Mouse (Mus musculus) myocyte (in vitro differentiated cells): ENCODE results near the gene B4galt1. TPM values are rescaled to one million over a fixed set of nuclear protein-coding genes. Genes with fewer than 3 reads are reported as not detected.

ENCODE experiments used
- H3K27me3 ChIP-seq: one replicate; pipeline ENCODE4 v1.6.1; 2011; ENCODE audit not compliant: control insufficient read depth, insufficient read depth, insufficient read length
- H3K36me3 ChIP-seq: one replicate; pipeline ENCODE4 v1.6.1; 2011; ENCODE audit not compliant: control insufficient read depth, insufficient read depth
- H3K4me2 ChIP-seq: one replicate; pipeline ENCODE4 v1.6.1; 2011; ENCODE audit warnings: low read depth, control low read depth
- H3K4me3 ChIP-seq: one replicate; pipeline ENCODE4 v1.5.1; 2011; ENCODE audit warnings: mild to moderate bottlenecking, control low read depth, moderate library complexity
- H3K79me2 ChIP-seq: one replicate; pipeline ENCODE4 v1.6.1; 2011; ENCODE audit not compliant: control insufficient read depth, insufficient read depth
- H3ac ChIP-seq: one replicate; pipeline ENCODE4 v1.6.1; 2011; ENCODE audit not compliant: control insufficient read depth, insufficient read length
- CEBPB ChIP-seq: IDR thresholded peaks from 2 replicates; pipeline ENCODE4 v1.6.1; 2011; ENCODE audit warnings: mild to moderate bottlenecking, moderate library complexity; ENCODE audit not compliant: poor library complexity, insufficient read depth, severe bottlenecking
- E2F4 ChIP-seq: IDR thresholded peaks from one replicate; pipeline ENCODE4 v1.6.1; 2011; ENCODE audit warnings: mild to moderate bottlenecking, control low read depth, moderate library complexity; ENCODE audit not compliant: insufficient read depth
- MAX ChIP-seq: IDR thresholded peaks from one replicate; pipeline ENCODE4 v1.6.1; 2011; ENCODE audit warnings: low read depth, mild to moderate bottlenecking, control low read depth
- MYOD1 ChIP-seq, 3 experiments: IDR thresholded peaks; one replicate each; pipeline ENCODE4 v1.6.1; 2011; ENCODE audit warnings: control low read depth in 2 of 3, low read depth in 2 of 3, mild to moderate bottlenecking in 2 of 3, moderate library complexity in 1 of 3; ENCODE audit not compliant: insufficient read length in 2 of 3, control insufficient read depth in 1 of 3
- MYOG ChIP-seq, 3 experiments: IDR thresholded peaks; one replicate each; pipeline ENCODE4 v1.6.1; 2011; ENCODE audit warnings: control low read depth in 2 of 3, low read depth in 2 of 3, mild to moderate bottlenecking in 2 of 3; ENCODE audit not compliant: insufficient read length in 2 of 3, control insufficient read depth in 1 of 3, insufficient read depth in 1 of 3
- POLR2A ChIP-seq: IDR thresholded peaks from one replicate; pipeline ENCODE4 v1.6.1; 2011; ENCODE audit warnings: low read depth, mild to moderate bottlenecking, control low read depth, moderate library complexity; ENCODE audit not compliant: insufficient read length
- POLR2AphosphoS2 ChIP-seq: IDR thresholded peaks from one replicate; pipeline ENCODE4 v1.6.1; 2011; ENCODE audit warnings: low read depth, control low read depth; ENCODE audit not compliant: insufficient read length
- REST ChIP-seq: IDR thresholded peaks from one replicate; pipeline ENCODE4 v1.6.1; 2011; ENCODE audit warnings: mild to moderate bottlenecking, control low read depth, moderate library complexity; ENCODE audit not compliant: insufficient read depth, insufficient read length
- SRF ChIP-seq: IDR thresholded peaks from one replicate; pipeline ENCODE4 v1.6.1; 2011; ENCODE audit warnings: low read depth; ENCODE audit not compliant: control insufficient read depth, insufficient read length
- TCF12 ChIP-seq: IDR thresholded peaks from one replicate; pipeline ENCODE4 v1.6.1; 2011; ENCODE audit warnings: mild to moderate bottlenecking, control low read depth; ENCODE audit not compliant: poor library complexity, insufficient read depth, severe bottlenecking
- TCF3 ChIP-seq: IDR thresholded peaks from one replicate; pipeline ENCODE4 v1.6.1; 2011; ENCODE audit warnings: low read depth, control low read depth; ENCODE audit not compliant: insufficient read length
- USF1 ChIP-seq: IDR thresholded peaks from one replicate; pipeline ENCODE4 v1.6.1; 2011; ENCODE audit warnings: low read depth, mild to moderate bottlenecking, control low read depth, moderate library complexity
- polyA plus RNA-seq: library from polyadenylated mRNA; unstranded; fragments of >200 nt; fragmentation: generic; extraction: Trizol; gene quantifications from one replicate; pipeline ENCODE4 v1.2.1, GENCODE M21; 2012; ENCODE audit warnings: missing spikeins

The B4galt1 gene
- polyA plus RNA-seq, 1 experiment = 37.7 TPM

GRCm38 (mm10) chr4:40814359-40814758 lies 39.4 kb downstream of the B4galt1 start:
- Histone ChIP-seq H3ac (no peak overlapping the region), H3K36me3 (peaks cover 37% of the 10 kb centered on the region), H3K27me3 (no peaks in the 10 kb centered on the region), H3K4me3 (no peak overlapping the region), H3K79me2 (peaks cover 9% of the 10 kb centered on the region), H3K4me2 (no peak overlapping the region)
- TF ChIP-seq TCF12 (no peak), MAX (no peak)

GRCm38 (mm10) chr4:40812891-40813290 lies 40.9 kb downstream of the B4galt1 start:
- peaks cover 9% of the 10 kb centered on the region for H3K79me2 ChIP-seq
- no peak overlapping the region for H3ac ChIP-seq
- H3K4me3 ChIP-seq = no peak overlapping the region
- H3K27me3 ChIP-seq = no peaks in the 10 kb centered on the region
- H3K36me3 ChIP-seq = peaks cover 41% of the 10 kb centered on the region
- H3K4me2 ChIP-seq = no peak overlapping the region
- TF ChIP-seq TCF3 = no peak
- TF ChIP-seq MYOD1 (IDR thresholded peaks at IDR 0.05; ENCODE audit: control insufficient read depth in 1 of 3, insufficient read length in 2 of 3, low read depth in 2 of 3) = no peak
- TF ChIP-seq MAX = no peak
- TF ChIP-seq USF1 = no peak
- no peak for TF ChIP-seq SRF
- TF ChIP-seq E2F4 = no peak
- no peak for TF ChIP-seq REST
- TF ChIP-seq TCF12 = no peak
- no peak for TF ChIP-seq MYOG (IDR thresholded peaks at IDR 0.05; ENCODE audit: control insufficient read depth in 1 of 3, insufficient read depth in 1 of 3, insufficient read length in 2 of 3, low read depth in 2 of 3)
- TF ChIP-seq POLR2AphosphoS2 = no peak
- TF ChIP-seq POLR2A = no peak
- TF ChIP-seq CEBPB = no peak

- H3K4me2 ChIP-seq = no peak overlapping the region
- TF ChIP-seq E2F4 (no peak), POLR2AphosphoS2 (no peak), SRF (no peak), MYOD1 (IDR thresholded peaks at IDR 0.05; ENCODE audit: control insufficient read depth in 1 of 3, insufficient read length in 2 of 3, low read depth in 2 of 3) (no peak), MYOG (IDR thresholded peaks at IDR 0.05; ENCODE audit: control insufficient read depth in 1 of 3, insufficient read depth in 1 of 3, insufficient read length in 2 of 3, low read depth in 2 of 3) (no peak), MAX (no peak), POLR2A (no peak), REST (no peak), CEBPB (no peak), USF1 (no peak), TCF3 (no peak), TCF12 (no peak)
- H3ac ChIP-seq = no peak overlapping the region
- no peaks in the 10 kb centered on the region for H3K79me2 ChIP-seq
- no peaks in the 10 kb centered on the region for H3K27me3 ChIP-seq
- H3K36me3 ChIP-seq = peaks cover 64% of the 10 kb centered on the region
- H3K4me3 ChIP-seq = no peak overlapping the region
Observed at GRCm38 (mm10) chr4:40810481-40810880, 43.3 kb downstream of the B4galt1 start.

- no peak for TF ChIP-seq REST
- TF ChIP-seq POLR2AphosphoS2 = no peak
- TF ChIP-seq MYOD1 (IDR thresholded peaks at IDR 0.05; ENCODE audit: control insufficient read depth in 1 of 3, insufficient read length in 2 of 3, low read depth in 2 of 3) = no peak
- no peak for TF ChIP-seq TCF12
- no peak for TF ChIP-seq CEBPB
- no peak for TF ChIP-seq E2F4
- no peak for TF ChIP-seq MYOG (IDR thresholded peaks at IDR 0.05; ENCODE audit: control insufficient read depth in 1 of 3, insufficient read depth in 1 of 3, insufficient read length in 2 of 3, low read depth in 2 of 3)
- TF ChIP-seq SRF = no peak
- no peak for TF ChIP-seq TCF3
- TF ChIP-seq POLR2A = no peak
- TF ChIP-seq MAX = no peak
- TF ChIP-seq USF1 = no peak
- Histone ChIP-seq H3K27me3 (no peaks in the 10 kb centered on the region), H3ac (no peak overlapping the region)
Observed at GRCm38 (mm10) chr4:40807382-40807781, 46.4 kb downstream of the B4galt1 start.

GRCm38 (mm10) chr4:40805401-40805800 lies 48.4 kb downstream of the B4galt1 start:
- Histone ChIP-seq H3K36me3 (peaks cover 38% of the 10 kb centered on the region), H3ac (no peak overlapping the region), H3K4me2 (no peak overlapping the region), H3K27me3 (no peaks in the 10 kb centered on the region), H3K79me2 (peaks cover 4% of the 10 kb centered on the region), H3K4me3 (no peak overlapping the region)
- no peak for TF ChIP-seq MAX
- no peak for TF ChIP-seq POLR2A
- TF ChIP-seq CEBPB = no peak
- no peak for TF ChIP-seq REST
- no peak for TF ChIP-seq SRF
- no peak for TF ChIP-seq MYOG (IDR thresholded peaks at IDR 0.05; ENCODE audit: control insufficient read depth in 1 of 3, insufficient read depth in 1 of 3, insufficient read length in 2 of 3, low read depth in 2 of 3)
- no peak for TF ChIP-seq POLR2AphosphoS2
- TF ChIP-seq TCF12 = no peak
- no peak for TF ChIP-seq MYOD1 (IDR thresholded peaks at IDR 0.05; ENCODE audit: control insufficient read depth in 1 of 3, insufficient read length in 2 of 3, low read depth in 2 of 3)

More at GRCm38 (mm10) chr4:40807382-40807781, 46.4 kb downstream of the B4galt1 start:
- H3K79me2 ChIP-seq = peaks cover 4% of the 10 kb centered on the region
- H3K4me2 ChIP-seq = no peak overlapping the region
- peaks cover 57% of the 10 kb centered on the region for H3K36me3 ChIP-seq
- no peak overlapping the region for H3K4me3 ChIP-seq
